Comparison of ENCODE assay signal across 9 mouse cellular contexts in the genomic region with DNA sequence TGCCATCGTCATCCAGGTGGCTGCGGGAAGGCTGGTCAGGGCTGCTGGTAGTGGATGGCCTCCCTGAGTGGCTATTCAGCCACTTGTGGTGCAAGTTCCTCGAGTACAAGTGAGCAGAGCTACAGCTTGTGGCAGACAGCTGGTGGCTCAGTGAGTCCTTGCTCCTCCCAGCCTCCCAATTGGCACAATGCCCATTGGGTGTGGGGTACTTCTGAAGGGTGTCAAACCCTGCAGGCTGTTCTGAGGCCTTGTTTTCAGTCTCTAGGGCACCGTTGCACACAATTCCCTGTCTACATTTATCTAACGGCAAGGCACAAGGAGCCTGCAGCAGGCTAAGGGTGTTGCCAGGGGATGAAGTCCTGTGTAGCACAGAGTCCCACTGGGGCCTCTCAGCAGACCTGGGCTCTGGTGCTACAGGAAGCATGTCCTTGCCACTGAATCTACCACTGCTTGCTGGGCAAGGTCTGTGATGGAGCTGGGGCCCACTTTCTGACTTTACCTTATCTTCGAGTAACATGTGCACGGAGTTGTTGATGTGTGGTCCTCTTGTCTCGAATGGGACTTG. TPM values are rescaled to one million over a fixed set of nuclear protein-coding genes. Genes with fewer than 3 reads are reported as not detected.
DNase-seq lines count a peak whose midpoint lies in the region; ATAC-seq lines count a peak whose summit lies in the region.
"Had no signal": no experiment of that assay in that cellular context is flagged by ENCODE, and none has a peak within 500 bp of the region (broad histone marks: within the 10 kb centered on the region; RNA-seq: fewer than 3 reads in every experiment).

No protein-coding gene starts in this region.

- 76% methylated on average over 8 of the region's 8 CpGs for WGBS in intestine, embryonic 16.5 days
- WGBS in midbrain, embryonic 10.5 days, result 91% methylated on average over 8 of the region's 8 CpGs

- no peaks in the 10 kb centered on the region for H3K4me1 ChIP-seq in intestine, embryonic 16.5 days (ENCODE audit: control insufficient read depth, insufficient read depth, low read length)
- no peaks in the 10 kb centered on the region; the same call in 1 of the 2 replicates for H3K4me1 ChIP-seq in midbrain, embryonic 10.5 days

- no peak overlapping the region for H3K27ac ChIP-seq in intestine, embryonic 16.5 days (ENCODE audit: low read length)
- no peak overlapping the region for H3K27ac ChIP-seq in midbrain, embryonic 10.5 days (replicated peaks)
- H3K27ac ChIP-seq: layer of hippocampus, adult 2 months had no signal

- H3K36me3 ChIP-seq in intestine, embryonic 16.5 days (ENCODE audit: control insufficient read depth, insufficient read depth, low read length), result peaks cover 10% of the 10 kb centered on the region
- H3K36me3 ChIP-seq in midbrain, embryonic 10.5 days, result peaks cover 99% of the 10 kb centered on the region

- peak; percentile 27 for DNase-seq in adrenal gland, postnatal 10 days
- DNase-seq in adrenal gland, postnatal 25 days, result no peak
- DNase-seq in spleen, postnatal 4 days (ENCODE audit: low spot score in 2 of 2), result peak; percentile 53 to 70
- DNase-seq in spleen, adult 12 weeks (ENCODE audit: low spot score), result no peak
- DNase-seq in ovary, postnatal 36 days (ENCODE audit: low spot score), result peak; percentile 36
- no peak for DNase-seq in frontal cortex, postnatal 14 days (ENCODE audit: low spot score in 2 of 2)
- no peak for DNase-seq in midbrain, embryonic 10.5 days (ENCODE audit: low spot score)

- peak; percentile 74 for ATAC-seq in intestine, embryonic 16.5 days

- no peak overlapping the region for H3K4me2 ChIP-seq in intestine, embryonic 16.5 days (ENCODE audit: low read depth, low read length)

- H3K27me3 ChIP-seq in intestine, embryonic 16.5 days (replicated peaks; ENCODE audit: control insufficient read depth, insufficient read depth, low read length), result no peaks in the 10 kb centered on the region
- no peaks in the 10 kb centered on the region for H3K27me3 ChIP-seq in midbrain, embryonic 10.5 days (ENCODE audit: low read depth, poor library complexity, severe bottlenecking)

- no peak overlapping the region for H3K9ac ChIP-seq in intestine, embryonic 16.5 days (ENCODE audit: low read depth, low read length)

- H3K4me3 ChIP-seq in intestine, embryonic 16.5 days (ENCODE audit: low read length), result no peak overlapping the region
- no peak overlapping the region for H3K4me3 ChIP-seq in midbrain, embryonic 10.5 days
- H3K4me3 ChIP-seq: layer of hippocampus, adult 2 months had no signal

- H3K9me3 ChIP-seq in intestine, embryonic 16.5 days (ENCODE audit: control insufficient read depth, low read length), result no peaks in the 10 kb centered on the region
- no peaks in the 10 kb centered on the region for H3K9me3 ChIP-seq in midbrain, embryonic 10.5 days (replicated peaks)

RNA-seq across cellular contexts. Expression of gene Hormad2, which starts 46.6 kb away (rescaled TPM):
- total RNA-seq in adrenal gland, postnatal 10 days (2021), result 1 to 10 TPM; 1.3 to 2.2 TPM
- total RNA-seq in adrenal gland, postnatal 25 days (2021), result 0.95 and 1.6 TPM in 2 replicates
- 0.22 and 0.35 TPM in 2 replicates for polyA plus RNA-seq in intestine, embryonic 16.5 days (2015; fragmentation: Nextera tagmentation; extraction: Ambion mirVana)
- polyA plus RNA-seq in midbrain, embryonic 10.5 days (2016; fragmentation: Nextera tagmentation; extraction: Ambion mirVana), result 0.17 and 0.22 TPM in 2 replicates
- total RNA-seq: layer of hippocampus, adult 2 months had no signal

Comparison
In these comparisons a context has a peak if more than half of its experiments do, and no peak if none do; other contexts are left out.
1. DNase-seq: peak in adrenal gland, postnatal 10 days (single experiment), spleen, postnatal 4 days (2 of 2) and ovary, postnatal 36 days (single experiment); none in adrenal gland, postnatal 25 days (single experiment), spleen, adult 12 weeks (single experiment), frontal cortex, postnatal 14 days (0 of 2) and midbrain, embryonic 10.5 days (single experiment).